Mouse (Mus musculus): ENCODE measurements around the gene 3110082J24Rik.
A peak's percentile ranks its signal among the peaks of the same experiment; 100 is the strongest.

3110082J24Rik gene

DNA sequence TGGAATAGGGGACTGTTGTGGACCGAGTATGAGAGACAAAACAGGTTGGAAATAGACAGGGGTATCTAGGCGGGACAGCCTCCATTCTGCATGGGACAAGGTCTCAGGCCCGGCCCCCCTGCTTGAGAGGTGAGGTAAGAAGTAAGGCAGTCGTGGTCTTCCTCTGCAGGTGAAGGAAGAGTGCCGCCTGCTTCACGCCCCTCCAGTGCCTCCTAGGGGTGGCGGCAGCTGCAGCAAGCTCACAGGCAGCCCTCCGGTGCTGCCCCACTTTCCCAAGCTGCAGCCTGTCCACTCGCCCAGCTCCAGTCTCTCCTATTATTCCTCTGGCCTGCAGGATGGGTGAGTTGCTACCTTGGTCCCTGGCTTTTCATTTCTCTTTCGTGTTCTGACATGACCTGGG is 9.8 kb upstream of the 3110082J24Rik start:
- DNase-seq, result no peak

DNA sequence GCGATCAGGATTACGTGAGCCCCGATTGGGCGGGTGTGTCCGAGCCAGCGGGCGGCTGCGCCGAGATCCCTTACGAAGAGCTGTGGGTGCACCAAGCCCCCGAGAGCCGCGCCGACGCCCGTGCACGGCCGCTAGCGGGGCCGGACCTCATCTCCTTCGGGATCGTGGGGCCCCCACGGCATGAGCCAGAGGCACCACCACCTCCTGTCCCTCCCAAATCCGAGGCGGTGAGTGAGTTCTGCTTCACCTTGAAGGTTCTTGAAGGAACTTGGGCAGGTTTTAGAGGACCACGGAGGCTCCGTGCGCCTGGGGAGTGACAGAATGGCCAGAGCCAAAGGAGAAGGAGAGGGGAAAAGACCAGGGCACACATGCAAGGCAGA is 8.9 kb upstream of the 3110082J24Rik start:
- DNase-seq, result no peak

DNA sequence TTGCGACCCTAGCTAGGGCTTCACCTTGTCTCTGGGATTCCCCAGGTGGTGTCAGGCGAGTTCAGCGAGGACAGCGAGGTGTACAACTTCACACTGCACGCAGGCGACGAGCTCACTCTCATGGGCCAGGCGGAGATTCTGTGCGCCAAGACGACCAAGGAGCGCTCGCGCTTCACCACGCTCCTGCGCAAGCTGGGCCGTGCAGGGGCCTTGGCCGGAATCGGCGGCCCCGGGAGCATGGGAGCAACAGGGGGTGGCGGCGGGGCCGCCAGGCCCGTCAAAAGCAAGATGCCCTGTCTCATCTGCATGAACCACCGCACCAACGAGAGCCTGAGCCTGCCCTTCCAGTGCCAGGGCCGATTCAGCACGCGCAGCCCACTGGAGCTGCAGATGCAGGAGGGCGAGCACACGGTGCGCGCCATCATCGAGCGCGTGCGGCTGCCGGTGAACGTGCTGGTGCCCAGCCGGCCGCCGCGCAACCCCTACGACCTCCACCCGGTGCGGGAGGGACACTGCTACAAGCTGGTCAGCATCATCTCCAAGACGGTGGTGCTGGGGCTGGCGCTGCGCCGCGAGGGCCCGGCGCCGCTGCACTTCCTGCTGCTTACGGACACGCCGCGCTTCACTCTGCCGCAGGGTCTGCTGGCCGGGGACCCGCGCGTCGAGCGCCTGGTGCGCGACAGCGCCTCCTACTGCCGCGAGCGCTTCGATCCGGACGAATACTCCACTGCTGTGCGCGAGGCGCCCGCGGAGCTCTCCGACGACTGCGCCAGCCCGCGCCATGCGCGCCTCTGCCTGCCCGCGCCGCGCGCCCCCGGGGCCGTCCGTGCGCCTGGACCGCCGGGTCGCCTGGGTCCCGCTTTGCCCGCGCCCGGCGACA is 8.2 kb upstream of the 3110082J24Rik start:
- DNase-seq, result peak in 1 of 2 experiments; percentile 40

DNA sequence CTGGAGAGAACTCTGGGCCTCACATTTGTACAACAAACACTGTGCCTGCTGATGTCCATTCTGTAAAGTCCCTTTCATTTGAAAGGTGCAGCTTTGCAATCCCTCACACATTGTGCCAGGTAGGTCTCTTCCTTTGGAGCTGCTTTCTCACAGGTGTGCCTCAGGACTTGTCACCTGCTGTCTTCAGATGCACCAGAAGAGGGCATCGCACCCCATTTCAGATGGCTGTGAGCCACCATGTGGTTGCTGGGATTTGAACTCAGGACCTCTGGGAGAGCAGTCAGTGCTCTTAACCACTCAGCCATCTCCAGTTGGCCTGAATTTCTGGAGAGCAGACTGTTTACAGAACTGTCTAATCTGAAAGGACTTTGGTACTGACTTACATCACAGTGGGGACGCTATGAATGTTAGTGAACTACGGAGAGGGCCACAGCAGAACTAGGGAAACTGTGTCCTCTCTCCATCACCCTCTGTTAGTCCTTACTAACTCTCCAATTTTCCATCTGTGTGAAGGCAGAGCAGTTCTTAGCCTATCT is 6.7 kb upstream of the 3110082J24Rik start:
- DNase-seq, result no peak

DNA sequence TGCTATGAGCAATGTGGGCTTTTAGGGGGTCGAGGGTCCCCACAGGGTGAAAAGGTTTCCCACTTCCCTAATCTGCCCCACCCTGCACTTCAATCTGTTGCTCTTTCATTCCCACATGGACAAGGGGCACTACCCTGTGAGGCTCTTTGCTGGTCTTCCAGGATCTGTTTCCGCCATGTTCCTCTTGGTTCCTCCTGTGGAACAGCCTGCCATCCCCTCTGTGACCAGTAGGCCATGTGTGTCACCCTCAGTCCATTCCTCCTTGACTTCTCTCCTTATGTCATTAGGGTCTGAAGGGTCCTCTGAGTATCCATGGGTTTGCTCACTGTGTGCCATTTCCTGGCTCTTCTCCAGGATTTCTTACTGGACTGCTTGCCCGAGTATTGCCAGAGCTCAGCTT is 5.9 kb upstream of the 3110082J24Rik start:
- DNase-seq, result no peak

DNA sequence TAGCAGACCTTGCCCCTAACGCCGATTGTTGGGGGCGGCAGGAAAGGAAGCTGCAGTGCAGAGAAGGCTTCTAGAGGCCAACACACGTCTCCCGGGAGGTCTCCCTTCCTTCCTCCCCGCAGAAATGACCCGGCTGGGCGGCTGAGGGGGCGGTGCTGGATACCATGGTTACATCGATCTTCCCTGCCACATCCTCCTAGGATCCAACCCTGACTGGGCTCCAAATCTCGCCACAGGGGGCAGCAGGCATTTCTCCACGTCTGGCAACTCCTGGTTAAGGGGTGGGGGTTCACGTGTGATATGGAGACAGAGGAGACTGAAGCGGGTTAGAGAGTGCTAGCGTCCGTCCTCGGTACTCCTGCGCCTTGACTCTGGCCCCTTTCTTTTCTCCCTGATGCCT is 5.2 kb upstream of the 3110082J24Rik start:
- DNase-seq, result no peak

DNA sequence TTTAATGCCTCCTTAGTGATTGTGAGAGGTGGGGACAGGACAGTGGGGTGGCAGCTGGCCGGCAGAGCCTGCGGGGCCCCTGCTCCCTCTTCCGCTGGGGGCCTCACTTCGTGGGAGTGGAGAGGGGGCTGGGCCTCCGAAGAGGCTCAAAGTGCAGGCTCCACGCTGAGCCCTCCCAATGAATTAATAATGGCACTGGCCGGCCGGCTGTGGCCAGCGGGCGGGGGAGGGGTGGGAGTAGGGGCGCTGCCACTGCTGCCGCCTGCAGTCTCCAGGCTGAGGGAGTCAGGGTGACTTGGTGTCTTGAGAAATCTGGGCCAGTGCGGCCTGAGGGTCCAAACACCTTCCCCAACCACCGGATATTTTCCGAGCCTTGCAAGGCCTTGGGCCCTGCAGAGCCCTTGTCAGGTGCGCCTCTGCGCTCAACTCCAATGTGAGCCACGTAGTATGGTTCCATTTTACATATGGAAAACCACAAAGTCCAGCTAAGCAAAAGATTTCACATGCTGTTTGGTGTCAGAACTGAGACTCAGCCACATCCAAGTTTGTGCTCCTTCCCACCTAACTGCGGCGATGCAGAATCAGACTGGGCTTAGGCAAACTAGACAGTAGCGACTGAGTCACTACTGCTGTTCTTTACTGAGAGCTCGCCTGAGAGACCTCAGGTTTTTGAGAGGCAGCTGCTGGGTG is 4.6 kb upstream of the 3110082J24Rik start:
- DNase-seq, result no peak

DNA sequence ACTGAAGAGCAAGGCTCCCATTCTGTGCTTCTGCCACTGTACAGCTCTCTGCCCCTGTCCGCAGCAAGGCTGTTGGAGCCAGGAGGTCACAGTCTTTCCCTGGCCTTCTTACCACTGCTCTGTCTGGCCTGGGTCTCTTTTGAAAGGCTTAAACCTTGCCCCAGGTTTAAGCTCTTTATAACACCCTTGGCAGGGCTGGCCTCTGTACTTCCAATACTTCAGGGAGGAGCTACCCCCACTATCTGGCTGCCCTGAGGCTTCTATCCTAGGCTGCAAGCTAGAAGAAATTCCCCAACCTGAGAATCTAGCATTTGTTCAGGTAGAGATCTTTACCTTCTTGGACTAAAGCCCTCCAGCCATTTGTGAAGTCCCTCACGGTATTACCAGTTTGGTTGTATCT is 4.0 kb upstream of the 3110082J24Rik start:
- DNase-seq, result no peak

DNA sequence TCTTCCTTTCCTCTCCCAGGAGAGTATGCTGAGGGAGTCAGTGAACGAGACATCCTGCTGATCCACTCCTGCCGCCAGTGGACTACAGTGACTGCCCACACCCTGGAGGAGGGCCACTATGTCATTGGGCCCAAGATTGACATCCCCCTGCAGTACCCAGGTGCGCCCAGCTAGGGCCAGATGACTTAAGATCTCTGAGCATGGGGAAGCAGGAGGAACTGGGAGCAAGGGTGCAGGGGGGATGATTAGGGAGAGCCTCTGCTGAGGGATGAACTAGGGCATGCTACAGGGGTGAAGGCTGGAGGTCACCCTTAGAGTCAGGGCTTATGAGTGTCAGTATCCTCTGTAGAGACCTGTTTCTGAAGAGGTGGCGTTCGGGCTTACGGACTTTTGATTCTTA is 2.3 kb upstream of the 3110082J24Rik start:
- no peak for DNase-seq

DNA sequence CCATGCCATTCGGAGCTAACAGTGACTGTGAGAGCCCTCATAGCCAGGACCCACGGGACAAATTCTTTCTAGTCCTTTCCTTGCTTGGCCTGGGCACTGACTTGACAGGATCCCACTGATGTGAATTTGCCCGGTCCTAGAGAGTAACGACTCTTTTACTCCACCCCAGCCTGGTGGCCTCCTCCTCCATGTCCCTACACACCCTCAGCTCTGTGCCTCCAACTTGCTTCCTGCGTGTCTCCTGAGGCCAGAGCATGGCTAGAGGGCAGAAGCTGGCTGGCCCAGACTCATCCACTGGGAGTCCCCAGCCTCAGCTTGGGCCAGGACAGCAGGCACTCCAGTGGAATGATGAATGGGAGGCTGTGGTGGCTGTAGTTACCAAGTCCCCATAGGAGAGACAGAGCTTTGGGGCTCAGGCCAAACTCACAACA is 1.7 kb upstream of the 3110082J24Rik start:
- no peak for DNase-seq

DNA sequence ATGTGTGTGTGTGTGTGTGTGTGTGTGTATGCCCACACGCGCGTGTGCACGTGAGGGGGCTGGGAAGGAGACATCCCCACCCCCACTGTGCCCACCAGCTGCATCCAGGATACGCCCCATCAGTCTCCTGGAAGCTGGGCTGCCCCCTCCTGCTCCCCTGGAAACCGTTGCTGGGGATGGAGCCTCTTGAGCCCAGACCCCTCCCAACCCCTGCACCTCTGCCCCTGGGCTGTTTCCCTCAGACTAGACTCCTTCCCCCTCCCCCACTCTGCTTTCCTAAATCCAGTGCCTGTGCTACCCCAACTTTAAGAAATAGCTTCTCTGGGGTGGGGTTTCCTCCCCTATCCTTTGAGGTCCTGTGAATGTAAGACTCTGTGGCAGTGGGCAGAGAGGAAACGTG is 1.3 kb upstream of the 3110082J24Rik start:
- DNase-seq, result no peak

DNA sequence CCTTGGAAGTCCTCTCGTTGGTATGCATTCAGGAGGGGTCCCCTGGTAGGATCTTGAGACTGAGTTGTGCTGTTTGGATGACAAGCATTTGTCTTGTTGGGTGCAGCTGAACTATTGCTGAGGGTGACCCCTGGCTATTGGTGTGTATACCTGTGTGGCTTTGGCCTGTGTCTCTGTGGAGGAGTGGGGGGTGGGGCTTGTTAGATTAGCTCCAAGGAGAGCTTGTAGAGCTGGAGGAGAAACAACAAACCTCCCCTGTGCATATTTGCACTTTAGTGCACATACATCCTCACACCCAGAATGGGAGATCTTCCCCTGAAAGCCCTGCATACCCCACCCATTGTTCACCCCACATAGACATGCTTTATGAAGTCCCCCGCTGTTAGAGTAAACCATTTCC is 870 bp upstream of the 3110082J24Rik start:
- DNase-seq, result no peak

DNA sequence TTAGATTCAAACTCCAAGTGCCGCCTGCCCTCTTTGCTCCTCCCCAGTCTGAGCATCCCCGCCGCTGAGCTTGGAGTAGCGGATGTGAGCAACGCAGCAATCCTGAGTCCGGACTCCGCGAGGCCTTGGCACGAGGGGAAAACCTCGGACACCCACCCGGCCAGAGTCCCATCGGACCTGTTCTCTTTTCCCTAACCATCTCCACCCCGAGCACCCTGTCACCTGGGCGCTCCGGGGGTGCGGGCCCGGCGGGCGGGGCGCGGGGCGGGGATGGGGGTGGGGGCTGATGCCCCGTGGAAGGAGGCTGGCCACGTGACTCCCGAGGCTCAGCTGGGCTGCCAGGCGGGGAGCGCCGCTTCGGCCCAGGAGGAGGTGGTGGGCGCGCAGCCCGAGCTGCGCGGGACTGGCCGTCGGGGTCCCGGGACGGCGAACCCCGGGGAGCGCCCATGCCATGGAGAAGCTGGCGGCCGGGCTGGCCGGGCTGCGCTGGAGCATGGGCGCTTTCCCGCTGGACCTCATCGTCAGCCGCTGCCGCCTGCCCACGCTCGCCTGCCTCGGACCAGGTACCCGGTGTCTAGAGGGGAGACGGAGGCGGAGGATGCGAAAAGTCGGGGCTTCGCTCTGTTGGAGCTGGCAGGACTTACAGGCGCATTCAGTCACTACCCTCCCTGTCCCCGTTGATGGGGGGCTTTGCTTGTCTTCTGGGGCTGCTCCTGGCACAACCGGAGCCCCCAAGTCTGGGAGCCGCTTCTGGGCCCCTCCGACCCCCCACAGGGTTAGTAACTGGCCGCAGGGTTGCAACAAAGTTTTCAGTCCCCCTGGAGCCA is 832 bp downstream of the 3110082J24Rik start, which contains the start of gene Garem2:
TSS of gene Garem2 (plus strand) at position 321 of the 827 bp plus-strand sequence.
- peak in 1 of 2 experiments; percentile 11 for DNase-seq

DNA sequence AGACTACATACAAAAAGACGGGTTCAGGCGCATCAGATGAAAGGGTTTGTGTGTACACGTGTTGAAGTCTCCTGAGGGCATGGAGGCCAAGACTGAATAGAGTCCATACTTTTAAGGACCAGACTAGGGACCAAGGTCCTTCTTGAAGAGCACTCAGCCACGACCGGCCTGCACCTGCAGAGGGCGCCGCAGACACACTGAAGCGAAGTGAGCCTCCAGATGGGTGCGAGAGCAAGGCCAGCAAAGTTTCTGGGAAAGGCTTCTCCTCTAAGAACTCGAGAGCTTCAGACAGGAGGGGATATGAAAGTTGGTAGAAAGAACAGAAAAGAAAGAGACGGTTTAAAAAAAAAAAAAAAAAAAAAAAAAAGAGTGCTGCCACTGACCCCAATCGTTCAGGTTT is 1.5 kb downstream of the 3110082J24Rik start:
- peak; percentile 49 to 55 for DNase-seq

DNA sequence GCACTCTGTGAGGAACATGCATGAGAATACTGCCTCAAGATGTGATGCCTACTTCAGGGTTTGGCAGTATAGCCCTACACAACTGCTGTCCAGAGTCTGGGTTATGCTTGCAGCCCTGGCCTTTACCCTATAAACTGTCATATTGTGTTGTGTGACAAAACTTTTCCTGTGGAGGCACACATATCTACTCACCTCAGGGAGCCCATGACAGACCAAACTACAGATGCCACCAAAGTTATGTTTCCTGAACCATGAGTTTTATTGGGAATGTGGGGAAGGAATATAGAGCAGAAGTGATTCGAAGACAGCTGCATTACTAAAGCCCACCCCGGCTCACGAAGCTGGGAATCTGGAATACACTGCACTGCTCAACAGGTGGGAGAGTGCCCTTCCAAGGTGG is 2.5 kb downstream of the 3110082J24Rik start:
- DNase-seq, result no peak

DNA sequence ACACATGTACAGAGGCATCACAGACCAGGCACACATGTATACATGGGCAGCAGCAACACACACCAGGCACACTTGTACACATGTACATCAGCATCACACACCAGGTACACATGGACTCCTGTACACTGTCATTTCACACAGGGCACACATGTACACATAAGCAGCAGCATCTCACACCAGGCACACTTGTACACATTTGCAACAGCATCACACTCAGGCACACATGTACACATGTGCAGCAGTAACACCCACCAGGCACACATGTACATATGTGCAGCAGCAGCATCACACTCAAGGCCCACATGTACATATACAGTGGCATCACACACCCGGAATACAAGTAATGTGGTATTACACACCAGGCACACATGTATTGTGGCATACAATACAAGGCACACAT is 7.6 kb downstream of the 3110082J24Rik start:
- no peak for DNase-seq

DNA sequence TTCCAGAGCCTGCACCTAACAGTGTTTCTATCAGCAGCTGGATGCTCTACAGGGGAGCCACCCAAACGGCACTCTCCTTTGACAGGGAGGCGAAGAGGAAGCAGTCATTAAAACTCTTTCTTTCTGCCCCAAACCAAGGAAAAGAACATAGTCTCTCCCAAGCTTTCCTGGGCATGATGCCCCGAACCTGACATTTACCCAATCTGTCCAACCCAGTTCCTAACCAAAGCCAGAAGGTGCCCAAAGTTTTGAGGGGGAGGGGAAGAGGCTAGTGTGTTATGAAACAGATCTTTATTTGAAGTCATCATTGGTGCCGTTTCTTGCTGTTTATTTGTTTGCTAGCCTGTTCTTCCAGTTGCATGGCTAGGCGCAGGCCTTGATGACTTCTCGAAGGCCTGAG is 10.2 kb downstream of the 3110082J24Rik start:
- peak; percentile 57 to 58 for DNase-seq

DNA sequence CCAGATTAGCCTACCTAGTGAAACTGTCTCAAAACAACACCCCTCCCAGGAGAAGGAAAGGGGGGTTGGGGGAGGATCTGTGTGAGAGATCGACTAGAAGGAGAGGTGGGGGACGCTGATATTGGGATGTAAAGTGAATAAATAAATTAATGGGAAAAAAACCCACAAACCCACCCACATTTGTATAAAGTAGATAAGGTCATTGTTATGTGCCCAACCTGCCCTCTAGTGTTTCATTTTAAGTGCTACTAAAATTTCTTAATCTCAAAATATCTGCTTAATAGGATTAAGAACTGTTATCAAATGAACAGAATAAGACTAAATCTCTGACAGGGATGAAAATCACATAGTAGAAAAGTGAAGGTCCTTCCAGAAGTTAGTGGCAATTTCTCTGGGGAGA is 11.5 kb downstream of the 3110082J24Rik start:
- no peak for DNase-seq

DNA sequence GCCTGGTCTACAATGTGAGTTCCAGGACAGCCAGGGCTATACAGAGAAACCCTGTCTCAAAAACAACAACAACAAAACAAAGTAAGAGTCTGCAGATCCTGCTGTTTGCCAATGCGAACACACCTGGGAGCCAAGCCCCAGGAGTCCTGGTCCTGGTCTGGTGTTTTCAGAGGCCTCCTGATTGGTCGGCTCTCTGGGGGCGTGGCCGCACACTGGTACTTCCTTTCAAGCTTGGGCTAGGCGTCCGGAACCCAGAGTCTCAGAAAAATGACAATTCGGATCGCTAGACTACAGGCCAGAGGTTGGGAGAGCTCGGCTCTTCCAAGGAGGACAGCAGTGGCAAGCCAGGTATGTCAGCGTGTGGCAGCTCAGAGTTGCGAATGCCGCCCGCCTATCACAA is 13.2 kb downstream of the 3110082J24Rik start:
- no peak for DNase-seq

DNA sequence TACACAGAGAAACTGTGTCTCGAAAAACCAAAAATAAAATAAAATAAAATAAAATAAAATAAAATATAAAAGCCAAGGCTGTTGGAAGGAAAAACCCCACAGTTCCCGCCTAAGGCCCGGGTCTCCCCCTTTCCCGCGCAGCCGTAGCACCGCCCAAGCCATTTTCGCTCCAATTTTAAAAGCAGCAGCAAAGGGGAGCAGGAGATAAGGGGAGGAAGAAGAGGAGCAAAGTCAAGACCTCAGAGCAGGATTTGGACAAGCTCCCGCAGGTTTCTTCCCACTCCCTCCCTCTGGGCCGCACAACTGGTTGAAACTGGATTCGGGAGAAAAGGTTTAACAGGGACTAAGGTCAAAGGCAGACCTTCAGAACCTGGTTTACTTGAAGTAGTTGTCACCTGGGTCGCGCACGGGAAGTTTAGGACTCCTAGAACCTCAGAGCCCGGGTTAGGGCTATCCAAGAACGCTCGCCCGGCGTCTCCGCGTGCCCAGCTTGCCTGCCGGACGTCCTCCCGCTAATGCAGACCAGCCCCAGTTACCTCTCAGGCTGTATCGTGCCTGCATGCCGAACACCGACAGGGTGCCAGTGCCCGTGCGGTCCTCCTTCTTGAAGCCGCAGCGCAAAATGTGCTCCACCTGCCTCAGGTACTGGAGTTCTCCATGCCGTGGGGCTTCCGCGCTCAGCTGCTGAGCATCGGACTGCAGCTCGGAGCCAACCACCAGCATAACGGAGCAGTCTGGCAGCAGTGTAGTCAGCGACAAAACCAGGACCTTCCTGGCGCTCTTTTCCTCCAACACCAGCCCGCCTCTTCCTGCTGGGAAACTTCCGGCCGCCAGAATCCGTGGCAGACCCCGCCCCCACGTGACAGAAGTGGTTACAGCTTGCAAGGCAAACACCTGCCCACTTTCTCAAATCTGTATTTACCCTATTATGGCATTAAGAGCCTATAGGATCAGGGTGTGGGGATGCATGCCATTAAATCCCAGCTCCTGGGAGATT is 32.8 kb downstream of the 3110082J24Rik start, which contains the start of gene Tyms:
TSS of gene Tyms (minus strand) at position 793 of the 997 bp plus-strand sequence.
- peak; percentile 68 to 70 for DNase-seq

DNA sequence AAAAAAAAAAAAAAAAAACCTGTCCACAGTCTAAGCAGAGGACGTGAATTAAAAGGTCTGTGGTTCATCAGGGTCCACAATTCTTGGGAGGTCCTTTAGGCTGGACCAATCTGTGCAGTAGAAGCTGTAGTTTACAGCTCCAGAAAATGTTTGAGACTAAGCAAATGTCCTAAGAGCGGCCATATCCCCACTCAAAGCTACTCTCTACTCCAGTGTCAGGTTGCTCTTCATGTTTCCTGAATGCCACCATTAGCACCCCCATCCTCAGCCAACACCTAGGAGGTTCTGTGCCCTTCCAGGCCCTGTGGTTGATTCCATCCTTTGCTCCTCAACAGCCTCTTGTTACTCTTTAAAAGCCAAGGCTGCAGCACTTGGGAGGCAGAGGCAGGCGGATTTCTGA is 33.5 kb downstream of the 3110082J24Rik start:
- DNase-seq, result no peak

DNA sequence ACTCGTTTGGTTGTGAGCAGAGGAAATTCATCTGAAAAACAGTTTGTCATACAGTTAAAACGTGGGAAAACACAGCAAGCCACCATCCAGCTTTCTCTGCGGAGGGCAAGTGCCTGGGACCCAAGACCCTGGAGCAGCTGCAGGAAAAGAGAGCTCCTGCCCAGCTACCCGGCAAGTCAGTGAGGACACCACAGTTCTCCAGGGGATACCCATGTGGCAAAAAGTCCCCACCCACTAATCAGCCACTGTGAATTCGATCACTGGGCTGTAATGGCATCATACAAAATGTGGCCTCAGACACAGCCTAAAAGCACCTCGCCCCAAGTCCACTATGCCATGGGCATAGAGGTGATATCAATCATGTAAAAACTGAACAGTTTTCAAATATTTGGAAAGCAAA is 34.2 kb downstream of the 3110082J24Rik start:
- no peak for DNase-seq

Data from cerebellum, adult 18-20 months (tissue).